Mouse (Mus musculus) regulatory T cell (primary cell): ENCODE results near the gene Aif1l.

Experiments used
- in situ Hi-C: fragments of 300-600 bp; cut with MboI, MseI; formaldehyde crosslinking; loops from one replicate; pipeline ENCODE4 v1.15.1; 2025; ENCODE audit warnings: high pct_unique_total_duplicates

Aif1l gene

DNA sequence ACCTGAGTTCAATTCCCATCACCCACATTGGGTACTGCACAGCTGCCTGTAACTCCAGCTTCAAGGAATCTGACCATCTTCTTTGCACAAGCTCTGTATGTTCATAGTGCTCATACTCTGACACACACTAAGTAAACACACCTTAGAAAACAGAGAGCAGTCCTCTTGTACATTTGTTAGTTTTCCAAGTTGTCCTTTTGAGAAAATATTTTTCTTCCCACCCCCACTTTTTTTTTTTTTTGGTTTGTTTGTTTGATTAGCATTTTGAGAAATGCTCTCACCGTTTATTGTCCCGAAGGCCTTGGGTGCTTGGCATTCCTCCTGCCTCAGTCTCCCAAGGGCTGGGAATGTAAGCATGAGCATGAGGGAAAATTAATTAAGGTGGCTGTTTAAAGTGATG lies 58.4 kb downstream of the Aif1l start:
- in situ Hi-C loops: no loop called here

DNA sequence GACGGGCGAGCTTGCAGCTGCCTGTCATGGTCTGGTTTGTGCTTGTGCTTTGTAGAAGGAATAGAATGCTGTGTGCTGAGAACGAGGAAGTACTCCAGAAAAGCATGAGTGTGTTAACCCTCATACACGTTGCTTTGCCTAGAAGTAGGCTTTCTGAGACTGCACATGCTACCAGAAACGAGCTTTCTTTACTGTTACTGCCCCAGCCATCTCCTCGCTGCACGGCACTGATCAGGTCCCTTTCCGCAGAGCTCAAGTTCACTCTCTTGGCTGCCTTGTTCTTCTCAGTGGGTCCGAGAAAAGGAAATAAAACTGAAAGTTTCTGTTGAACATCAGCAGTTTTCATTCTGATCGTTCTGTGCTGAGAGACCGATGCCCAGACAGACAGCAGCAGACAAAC lies 58.8 kb downstream of the Aif1l start:
- in situ Hi-C loops: no loop called here

DNA sequence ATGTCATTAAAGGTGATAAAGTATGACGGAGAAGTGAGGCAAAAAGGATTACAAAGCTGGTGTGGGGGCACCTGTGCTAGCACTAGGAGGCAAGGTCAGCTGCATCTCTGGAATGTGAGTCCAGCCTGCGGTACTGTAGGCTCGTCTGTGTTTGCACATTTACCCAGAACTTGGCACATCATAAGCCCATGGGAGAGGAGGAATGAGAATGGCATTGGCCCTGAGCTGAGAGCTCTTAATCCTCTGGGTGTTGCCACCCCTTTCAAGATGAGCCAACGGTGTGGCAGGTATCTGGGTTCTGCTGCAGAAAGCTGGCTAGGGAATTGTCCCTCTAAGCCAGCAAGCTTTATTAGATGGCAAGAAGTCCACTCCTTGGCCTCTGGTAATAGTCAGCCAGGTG lies 69.8 kb downstream of the Aif1l start:
- in situ Hi-C loops: no loop called here

DNA sequence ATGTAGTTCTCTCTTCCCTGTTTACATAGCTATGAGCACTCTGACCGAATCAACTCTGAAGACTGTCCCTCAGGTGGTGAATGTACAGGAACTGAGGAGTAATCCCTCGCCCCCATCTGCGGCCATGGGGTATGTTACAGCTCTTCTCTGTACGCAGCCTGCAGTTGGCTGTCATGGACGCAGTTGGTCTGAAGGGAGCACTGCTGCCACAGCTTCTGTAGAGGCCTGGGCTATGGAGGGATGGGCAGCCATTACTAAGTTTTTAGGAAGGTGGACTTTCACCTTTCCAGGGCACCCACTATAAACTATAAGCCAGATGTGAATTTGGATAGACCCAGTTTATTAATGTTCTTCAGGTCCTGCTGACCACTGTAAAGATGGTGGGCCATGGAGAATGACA lies 70.3 kb downstream of the Aif1l start:
- in situ Hi-C loops: no loop called here
